Mouse (Mus musculus) adrenal gland, adult (tissue): ENCODE results near the gene Meis3.
A peak's percentile ranks its signal among the peaks of the same experiment; 100 is the strongest.

Experiments
- DNase-seq, 2 experiments: peaks; one replicate each; pipeline ENCODE4 v3.0.0; 2022 to 2023; ENCODE audit warnings: low spot score in 1 of 2; ENCODE audit not compliant: inconsistent age in 2 of 2

The Meis3 gene

GRCm38 (mm10) chr7:16174597-16175541 lies at the start of gene Meis3:
Gene Meis3, plus strand, starts transcription at chr7:16175090.
- peak; percentile 57 to 80 for DNase-seq

- peak in 1 of 2 experiments; percentile 15 for DNase-seq
Measured at GRCm38 (mm10) chr7:16125829-16126228, 49.1 kb upstream of the Meis3 start.

DNA sequence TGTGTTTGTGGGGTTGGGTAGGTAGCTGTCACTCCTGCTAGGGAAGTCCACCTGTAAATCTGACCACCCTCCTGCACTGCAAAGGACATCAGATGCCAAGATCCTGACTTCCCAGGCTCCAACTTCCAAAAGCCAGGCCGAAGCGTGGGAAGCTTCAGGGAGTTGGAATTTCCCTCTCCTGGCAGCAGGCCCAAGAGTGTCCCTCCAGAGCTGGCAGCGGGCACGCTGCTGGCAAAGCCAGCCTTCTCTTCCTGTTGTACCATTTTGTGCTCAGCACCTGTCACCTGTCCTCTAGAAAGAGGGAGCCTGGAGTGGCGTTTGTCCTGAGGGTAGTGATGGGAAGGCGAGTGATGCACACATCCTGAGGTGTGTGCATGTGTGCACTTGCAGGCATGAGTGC lies 46.5 kb upstream of the Meis3 start:
- DNase-seq = peak in 1 of 2 experiments; percentile 40

- peak in 1 of 2 experiments; percentile 22 for DNase-seq
Measured at GRCm38 (mm10) chr7:16128899-16129298, 46.0 kb upstream of the Meis3 start.

DNA sequence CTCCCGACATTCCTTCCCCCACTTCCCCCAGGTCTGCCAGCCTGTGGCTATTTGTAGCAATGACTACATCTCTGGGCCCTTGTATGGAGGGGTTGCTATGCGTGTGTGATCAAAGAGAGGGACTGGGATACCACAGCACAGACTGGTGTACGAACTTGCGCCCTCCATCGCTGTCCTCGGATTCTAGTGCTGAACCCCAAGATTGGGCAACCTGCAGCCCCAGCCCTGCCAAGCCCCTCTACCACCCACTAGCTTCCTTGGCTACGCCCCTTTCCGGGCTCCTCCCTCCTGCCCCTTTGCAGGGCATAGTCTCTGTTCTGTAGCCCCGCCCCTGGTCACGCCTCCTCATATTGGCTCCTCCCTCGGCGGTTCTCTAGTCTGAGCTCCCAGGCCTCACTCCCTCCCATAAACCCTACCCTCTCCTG lies 45.5 kb upstream of the Meis3 start, which contains the start of gene Slc8a2:
Slc8a2 (plus strand) TSS at position 406 of the 425 bp plus-strand sequence.
- DNase-seq = peak; percentile 70 to 84

GRCm38 (mm10) chr7:16129846-16130691 lies 44.8 kb upstream of the Meis3 start:
- DNase-seq = peak in 1 of 2 experiments; percentile 59

DNA sequence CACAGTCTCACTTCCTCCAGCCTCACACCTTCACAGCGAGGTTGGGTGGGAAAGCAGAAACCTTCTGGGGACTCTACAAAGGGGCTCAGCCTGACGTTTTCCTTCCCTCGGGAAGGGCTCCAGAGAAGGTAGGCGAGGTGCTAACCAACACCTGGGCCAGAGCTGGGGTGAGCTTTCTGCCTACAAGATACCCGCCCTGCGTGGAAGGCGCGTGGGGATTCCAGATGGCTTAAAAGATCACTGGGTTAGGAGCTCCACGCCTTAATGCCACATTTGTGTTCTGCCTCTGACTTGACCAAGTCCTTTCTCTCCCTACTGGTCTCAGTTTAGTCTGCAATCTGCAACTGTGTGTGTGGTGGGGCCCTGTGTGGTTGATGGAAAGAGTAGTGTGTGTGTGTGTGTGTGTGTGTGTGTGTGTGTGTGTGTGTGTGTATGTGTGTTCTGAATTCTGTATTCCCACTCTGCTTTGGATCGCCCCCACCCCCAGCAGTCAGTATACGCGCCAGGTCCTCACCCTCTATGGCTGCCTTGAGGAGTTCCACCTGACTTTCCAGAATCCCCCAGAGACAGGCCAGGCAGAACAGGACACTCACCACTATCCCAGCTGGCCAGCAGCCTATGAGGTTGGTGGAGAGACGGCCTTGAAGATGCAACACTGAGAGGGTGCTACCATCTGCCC lies 43.8 kb upstream of the Meis3 start:
- peak in 1 of 2 experiments; percentile 21 for DNase-seq

DNA sequence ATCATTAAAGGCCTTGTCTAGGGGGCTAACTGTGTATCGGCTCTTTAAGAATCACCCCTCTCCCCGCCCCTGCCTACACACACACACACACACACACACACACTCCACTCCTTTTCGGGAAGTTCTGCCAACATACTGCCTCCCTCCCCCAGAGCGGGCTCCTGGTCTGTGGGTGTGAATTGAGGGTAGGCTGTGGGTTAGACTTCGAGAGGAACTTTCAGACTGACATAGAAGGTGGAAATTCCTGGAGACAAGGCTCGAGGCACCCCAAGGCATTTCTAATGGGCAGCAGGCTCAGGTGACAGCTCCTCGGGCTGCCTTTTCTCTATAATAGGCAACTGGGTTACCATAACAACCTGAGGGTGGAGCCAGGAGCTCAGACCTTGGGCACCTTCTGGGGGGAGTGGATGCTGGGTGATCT lies 42.7 kb upstream of the Meis3 start:
- DNase-seq = peak in 1 of 2 experiments; percentile 24

DNA sequence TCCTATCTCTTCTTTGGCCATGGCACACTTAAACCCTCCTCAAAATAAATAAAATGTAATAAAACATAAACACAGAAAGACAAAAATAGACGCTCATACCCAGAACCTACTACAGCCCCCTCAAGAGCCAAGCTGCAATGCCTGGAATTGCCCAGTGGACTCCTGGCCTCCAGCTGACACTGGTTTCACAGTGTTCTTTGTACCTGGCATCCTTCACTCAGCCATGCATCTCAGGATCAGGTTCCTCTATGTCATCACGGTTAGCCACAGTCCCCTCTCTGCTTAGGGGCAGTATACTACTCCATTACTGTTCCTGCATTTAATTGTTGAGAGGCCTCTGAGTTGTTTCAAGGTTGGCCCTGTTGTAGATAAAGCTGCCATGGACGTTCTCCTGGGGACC lies 42.0 kb upstream of the Meis3 start:
- no peak for DNase-seq

DNA sequence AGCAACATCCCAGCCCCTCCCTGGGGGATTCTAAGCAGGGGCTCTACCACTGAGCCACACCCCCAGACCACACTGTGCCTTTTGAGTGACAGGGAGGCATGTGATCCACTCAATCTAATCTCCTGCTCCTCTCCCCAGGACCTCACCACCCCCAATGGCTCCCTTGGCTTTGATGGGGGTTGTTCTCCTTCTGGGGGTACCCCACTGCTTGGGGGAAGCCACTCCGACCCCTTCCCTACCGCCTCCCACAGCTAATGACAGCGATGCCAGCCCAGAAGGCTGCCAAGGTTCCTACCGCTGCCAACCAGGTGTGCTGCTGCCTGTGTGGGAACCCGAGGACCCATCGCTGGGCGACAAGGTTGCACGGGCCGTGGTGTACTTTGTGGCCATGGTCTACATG lies 41.2 kb upstream of the Meis3 start:
- no peak for DNase-seq

DNA sequence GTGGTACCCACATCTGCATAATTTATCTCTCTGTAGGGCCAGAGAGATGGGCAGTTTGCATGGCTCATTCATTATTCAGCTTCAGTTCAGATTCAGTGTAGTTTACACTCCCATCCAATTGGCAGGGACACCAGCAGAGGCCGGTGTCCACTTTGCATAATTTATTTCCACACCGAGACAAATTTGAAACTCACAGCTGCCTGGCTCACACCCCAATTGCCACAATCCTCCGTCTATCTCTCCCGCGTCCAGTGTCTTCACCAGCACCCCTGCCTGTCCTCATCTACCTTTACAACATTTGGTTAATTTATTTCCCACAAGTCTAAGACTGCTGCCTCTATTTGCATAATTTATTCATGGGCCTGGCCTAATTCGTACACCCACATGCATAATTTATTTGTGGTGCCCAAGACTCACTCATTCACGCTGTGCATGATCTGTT lies 39.9 kb upstream of the Meis3 start:
- DNase-seq = no peak

- DNase-seq = no peak
Measured at GRCm38 (mm10) chr7:16146489-16147410, 28.1 kb upstream of the Meis3 start.

DNA sequence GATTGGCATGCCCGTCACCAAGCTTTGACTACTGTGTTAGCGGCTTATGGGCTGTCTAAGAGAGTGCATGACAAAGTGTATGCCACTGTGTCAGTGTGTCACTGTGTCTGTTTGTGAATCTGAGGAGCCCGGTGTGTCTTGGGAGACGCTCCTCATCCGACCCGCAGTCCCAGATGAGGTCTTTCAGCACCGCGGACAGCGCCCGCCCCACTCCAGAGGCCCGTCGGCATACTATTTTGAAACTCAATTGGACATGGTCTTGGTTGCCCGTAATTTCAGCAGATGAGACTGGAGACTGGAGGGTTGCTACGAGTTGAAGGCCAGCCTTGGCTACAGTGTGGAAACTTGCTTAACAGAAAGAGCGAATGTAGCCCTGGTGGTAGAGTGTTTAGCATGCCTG lies 27.2 kb upstream of the Meis3 start:
- DNase-seq = peak; percentile 51 to 80

GRCm38 (mm10) chr7:16149241-16149640 lies 25.6 kb upstream of the Meis3 start:
- no peak for DNase-seq

- no peak for DNase-seq
Measured at GRCm38 (mm10) chr7:16150191-16151145, 24.4 kb upstream of the Meis3 start.

- DNase-seq = peak in 1 of 2 experiments; percentile 80
Measured at GRCm38 (mm10) chr7:16153522-16153921, 21.4 kb upstream of the Meis3 start.

GRCm38 (mm10) chr7:16155132-16155872 lies 19.6 kb upstream of the Meis3 start:
- peak in 1 of 2 experiments; percentile 53 for DNase-seq
